Mouse (Mus musculus) MEL (cell line): Measurements from ENCODE around the gene Runx1.

Experiments used
- CHD1 ChIP-seq: IDR thresholded peaks from 2 replicates; pipeline ENCODE4 v1.6.1; 2012; ENCODE audit warnings: low read depth, mild to moderate bottlenecking, inconsistent platforms, low read length, improper control_type of control experiment
- CHD2 ChIP-seq: IDR thresholded peaks from 2 replicates; pipeline ENCODE4 v1.6.1; 2011; ENCODE audit warnings: low read length, improper control_type of control experiment
- CTCF ChIP-seq, 3 experiments: IDR thresholded peaks in 2 of 3; conservative IDR thresholded peaks in 1 of 3; 2 replicates each; pipeline ENCODE4 v1.5.1; 2011 to 2012; ENCODE audit warnings: low read length in 3 of 3, low read depth in 2 of 3, mild to moderate bottlenecking in 2 of 3, improper control_type of control experiment in 1 of 3, inconsistent platforms in 1 of 3, mixed read lengths in 1 of 3, moderate library complexity in 1 of 3; ENCODE audit not compliant: control insufficient read depth in 1 of 3, insufficient read depth in 1 of 3, poor library complexity in 1 of 3, severe bottlenecking in 1 of 3
- GATA1 ChIP-seq: IDR thresholded peaks from 2 replicates; pipeline ENCODE4 v1.6.1; 2011; ENCODE audit warnings: low read depth, low read length, improper control_type of control experiment
- POLR2A ChIP-seq, 2 experiments: IDR thresholded peaks; 2 replicates each; pipeline ENCODE4 v1.6.1; 2011 to 2012; ENCODE audit warnings: low read length in 2 of 2, mild to moderate bottlenecking in 2 of 2, control low read depth in 1 of 2, improper control_type of control experiment in 1 of 2, low read depth in 1 of 2, moderate library complexity in 1 of 2; ENCODE audit not compliant: control insufficient read depth in 1 of 2, insufficient read depth in 1 of 2, poor library complexity in 1 of 2
- RCOR1 ChIP-seq: IDR thresholded peaks from 2 replicates; pipeline ENCODE4 v1.6.1; 2012; ENCODE audit warnings: low read depth, mild to moderate bottlenecking, inconsistent platforms, low read length, improper control_type of control experiment

- TF ChIP-seq CHD2 (no peak), CTCF (IDR thresholded peaks at IDR 0.05 in 2 of 3, conservative IDR thresholded peaks at IDR 0.05 in 1 of 3; ENCODE audit: control insufficient read depth in 1 of 3, insufficient read depth in 1 of 3, low read depth in 2 of 3, low read length in 3 of 3, poor library complexity in 1 of 3, severe bottlenecking in 1 of 3) (no peak), CHD1 (no peak), POLR2A (IDR thresholded peaks at IDR 0.05; ENCODE audit: control insufficient read depth in 1 of 2, insufficient read depth in 1 of 2, low read depth in 1 of 2, low read length in 2 of 2, poor library complexity in 1 of 2) (no peak), GATA1 (no peak), RCOR1 (no peak)
These were observed 169.2 kb downstream of the Runx1 start for GRCm38 (mm10) chr16:92656750-92657149.
